Comparison of ENCODE assay signal across 9 mouse cellular contexts in the genomic region with DNA sequence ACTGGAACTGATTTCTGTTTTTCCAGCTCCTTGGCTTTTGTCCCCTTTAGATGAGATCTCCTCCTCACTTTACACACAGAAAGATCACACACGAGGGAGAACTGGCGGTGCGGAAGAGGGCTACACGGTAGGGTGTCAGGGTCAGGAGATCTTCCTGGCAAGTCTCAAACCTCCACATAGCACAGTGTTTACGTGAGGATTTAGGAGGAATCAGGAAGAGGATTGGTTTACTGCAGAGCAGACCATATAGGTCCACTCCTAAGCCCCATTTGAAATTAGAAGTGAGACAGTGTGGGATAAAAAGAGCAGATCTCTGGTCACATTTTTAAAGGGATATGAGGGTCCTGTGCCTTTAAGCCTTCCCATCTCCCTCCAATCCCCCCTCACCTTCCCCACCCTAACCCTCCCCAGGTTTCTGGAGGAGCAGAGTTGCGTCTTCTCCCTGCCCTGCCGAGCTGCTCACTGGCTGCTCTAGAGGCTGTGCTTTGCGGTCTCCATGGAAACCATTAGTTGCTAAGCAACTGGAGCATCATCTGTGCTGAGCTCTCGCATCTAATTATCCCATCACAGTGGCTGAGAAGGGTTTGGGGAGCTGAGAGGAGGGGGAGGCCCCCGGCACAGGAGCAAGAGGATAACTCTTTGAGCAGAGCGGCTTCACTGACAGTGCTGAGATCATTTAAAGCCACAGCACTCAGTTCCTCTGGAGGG. TPM values are rescaled to one million over a fixed set of nuclear protein-coding genes. Genes with fewer than 3 reads are reported as not detected.
DNase-seq lines count a peak whose midpoint lies in the region; ATAC-seq lines count a peak whose summit lies in the region.
"Had no signal": no experiment of that assay in that cellular context is flagged by ENCODE, and none has a peak within 500 bp of the region (broad histone marks: within the 10 kb centered on the region; RNA-seq: fewer than 3 reads in every experiment).

No protein-coding gene starts in this region.

- H3K4me3 ChIP-seq in forebrain, embryonic 12.5 days (replicated peaks) = 0 out of 2 replicates have a peak overlapping the region, but pooled peaks have one; percentile 4
- peak overlapping the region; percentile 20 for H3K4me3 ChIP-seq in midbrain, embryonic 15.5 days
- H3K4me3 ChIP-seq: liver, embryonic 13.5 days had no signal

- H3K27ac ChIP-seq in forebrain, embryonic 12.5 days = peak overlapping the region; percentile 94
- H3K27ac ChIP-seq in midbrain, embryonic 15.5 days = peak overlapping the region; percentile 93
- H3K27ac ChIP-seq: liver, embryonic 13.5 days had no signal

- 1% methylated on average over 11 of the region's 11 CpGs for WGBS in forebrain, embryonic 12.5 days
- 2% methylated on average over 11 of the region's 11 CpGs for WGBS in midbrain, embryonic 15.5 days

- H3K27me3 ChIP-seq in forebrain, embryonic 12.5 days = peaks cover 26% of the 10 kb centered on the region; the same call in 1 of the 2 replicates
- H3K27me3 ChIP-seq in midbrain, embryonic 15.5 days (replicated peaks) = no peaks in the 10 kb centered on the region; the same call in 1 of the 2 replicates

- peaks cover 39% of the 10 kb centered on the region for H3K4me1 ChIP-seq in forebrain, embryonic 12.5 days
- H3K4me1 ChIP-seq in midbrain, embryonic 15.5 days = peaks cover 40% of the 10 kb centered on the region
- H3K4me1 ChIP-seq: liver, embryonic 13.5 days had no signal

- peak; percentile 97 for ATAC-seq in forebrain, embryonic 12.5 days (ENCODE audit: low FRiP score)
- peak; percentile 98 for ATAC-seq in midbrain, embryonic 15.5 days (replicated peaks)

- no peaks in the 10 kb centered on the region for H3K9me3 ChIP-seq in forebrain, embryonic 12.5 days
- H3K9me3 ChIP-seq in midbrain, embryonic 15.5 days = no peaks in the 10 kb centered on the region
- H3K9me3 ChIP-seq: liver, embryonic 13.5 days had no signal

- peak overlapping the region; percentile 44; the same call in 1 of the 2 replicates for H3K9ac ChIP-seq in forebrain, embryonic 12.5 days
- peak overlapping the region; percentile 29 for H3K9ac ChIP-seq in midbrain, embryonic 15.5 days
- H3K9ac ChIP-seq: liver, embryonic 13.5 days had no signal

- peak; percentile 28 for DNase-seq in urinary bladder, postnatal 14 days (ENCODE audit: low spot score)
- no peak for DNase-seq in urinary bladder, postnatal 36 days (ENCODE audit: low spot score in 2 of 2)
- peak; percentile 88 to 92 for DNase-seq in layer of hippocampus, adult 8-10 months (ENCODE audit: low spot score in 2 of 2)
- DNase-seq in urinary bladder, postnatal 25 days (ENCODE audit: low spot score) = no peak
- no peak for DNase-seq in gastrocnemius, adult 18-20 months (ENCODE audit: low spot score)
- no peak for DNase-seq in lung, adult 18-20 months
- DNase-seq: liver, embryonic 13.5 days had no signal

- no peaks in the 10 kb centered on the region for H3K36me3 ChIP-seq in forebrain, embryonic 12.5 days (replicated peaks)
- H3K36me3 ChIP-seq in midbrain, embryonic 15.5 days (replicated peaks) = no peaks in the 10 kb centered on the region
- H3K36me3 ChIP-seq: liver, embryonic 13.5 days had no signal

- H3K4me2 ChIP-seq in forebrain, embryonic 12.5 days = peak overlapping the region; percentile 40
- peak overlapping the region; percentile 48 for H3K4me2 ChIP-seq in midbrain, embryonic 15.5 days
- H3K4me2 ChIP-seq: liver, embryonic 13.5 days had no signal

RNA-seq across cellular contexts. Expression of gene Upk2, which starts 2.4 kb away (rescaled TPM):
- polyA plus RNA-seq in forebrain, embryonic 12.5 days (2016; fragmentation: Nextera tagmentation; extraction: Ambion mirVana) = 0.29 TPM in 1 of 2 replicates, not detected in the other
- total RNA-seq in layer of hippocampus, adult 8-10 months (2022) = not detected
- not detected in 2 replicates for polyA plus RNA-seq in midbrain, embryonic 15.5 days (2015; fragmentation: Nextera tagmentation; extraction: Ambion mirVana)
- total RNA-seq in gastrocnemius, adult 18-20 months (2021) = under 1 TPM; 0.43 to 0.83 TPM
- polyA plus RNA-seq: liver, embryonic 13.5 days had no signal

RNA-seq across cellular contexts. Expression of gene Foxr1, which starts 16.3 kb away (rescaled TPM):
- not detected in 2 replicates for polyA plus RNA-seq in forebrain, embryonic 12.5 days (2016; fragmentation: Nextera tagmentation; extraction: Ambion mirVana)
- not detected for total RNA-seq in layer of hippocampus, adult 8-10 months (2022)
- not detected in 2 replicates for polyA plus RNA-seq in midbrain, embryonic 15.5 days (2015; fragmentation: Nextera tagmentation; extraction: Ambion mirVana)
- total RNA-seq in gastrocnemius, adult 18-20 months (2021) = not detected
- polyA plus RNA-seq: liver, embryonic 13.5 days had no signal

RNA-seq across cellular contexts. Expression of gene Bcl9l, which starts 25.4 kb away (rescaled TPM):
- 10.6 and 10.7 TPM in 2 replicates for polyA plus RNA-seq in forebrain, embryonic 12.5 days (2016; fragmentation: Nextera tagmentation; extraction: Ambion mirVana)
- total RNA-seq in layer of hippocampus, adult 8-10 months (2022) = 10 to 100 TPM; 61.8 to 68.3 (median 64.9) TPM
- polyA plus RNA-seq in midbrain, embryonic 15.5 days (2015; fragmentation: Nextera tagmentation; extraction: Ambion mirVana) = 12.5 and 13.0 TPM in 2 replicates
- total RNA-seq in gastrocnemius, adult 18-20 months (2021) = 10 to 100 TPM; 36.0 to 36.6 TPM

RNA-seq across cellular contexts. Expression of gene Ccdc84, which starts 38.8 kb away (rescaled TPM):
- 30.3 and 32.2 TPM in 2 replicates for polyA plus RNA-seq in forebrain, embryonic 12.5 days (2016; fragmentation: Nextera tagmentation; extraction: Ambion mirVana)
- 10 to 100 TPM; 21.1 to 24.9 (median 23.4) TPM for total RNA-seq in layer of hippocampus, adult 8-10 months (2022)
- 37.6 and 39.9 TPM in 2 replicates for polyA plus RNA-seq in midbrain, embryonic 15.5 days (2015; fragmentation: Nextera tagmentation; extraction: Ambion mirVana)
- 1 to 10 TPM; 3.5 to 4.1 TPM for total RNA-seq in gastrocnemius, adult 18-20 months (2021)

RNA-seq across cellular contexts. Expression of gene Trappc4, which starts 49.8 kb away (rescaled TPM):
- polyA plus RNA-seq in forebrain, embryonic 12.5 days (2016; fragmentation: Nextera tagmentation; extraction: Ambion mirVana) = 242 and 243 TPM in 2 replicates
- 10 to 100 TPM; 63.7 to 73.0 (median 68.9) TPM for total RNA-seq in layer of hippocampus, adult 8-10 months (2022)
- polyA plus RNA-seq in midbrain, embryonic 15.5 days (2015; fragmentation: Nextera tagmentation; extraction: Ambion mirVana) = 317 and 321 TPM in 2 replicates
- 10 to 100 TPM; 16.9 to 20.4 TPM for total RNA-seq in gastrocnemius, adult 18-20 months (2021)

Comparison
In these comparisons a context has a peak if more than half of its experiments do, and no peak if none do; other contexts are left out.
1. DNase-seq: peak in urinary bladder, postnatal 14 days (single experiment) and layer of hippocampus, adult 8-10 months (2 of 2); none in urinary bladder, postnatal 36 days (0 of 2), urinary bladder, postnatal 25 days (single experiment), gastrocnemius, adult 18-20 months (single experiment) and lung, adult 18-20 months (0 of 2).